Mouse (Mus musculus) midbrain, embryonic 13.5 days (tissue): ENCODE measurements around the gene Apoh. TPM values are rescaled to one million over a fixed set of nuclear protein-coding genes. Genes with fewer than 3 reads are reported as not detected.

Experiments used
- ATAC-seq: fragments of 200-750 bp; cut with Nextera tagmentation; 2 replicates; pipeline ENCODE4 v1.8.0; 2017; ENCODE audit warnings: mild to moderate bottlenecking, moderate TSS enrichment, moderate library complexity
- H3K27ac ChIP-seq: fragments of 300-500 bp; sonication (generic); 2 replicates; pipeline ENCODE4 v1.5.1; 2015; ENCODE audit warnings: inconsistent platforms, mild to moderate bottlenecking, moderate library complexity
- H3K27me3 ChIP-seq: fragments of 300-500 bp; sonication (generic); 2 replicates; pipeline ENCODE4 v1.6.1; 2015; ENCODE audit warnings: mild to moderate bottlenecking, inconsistent platforms
- H3K36me3 ChIP-seq: fragments of 300-500 bp; sonication (generic); 2 replicates; pipeline ENCODE4 v1.6.1; 2015; ENCODE audit warnings: mild to moderate bottlenecking, inconsistent platforms
- H3K4me1 ChIP-seq: fragments of 300-500 bp; sonication (generic); replicated peaks from 2 replicates; pipeline ENCODE4 v1.6.1; 2015; ENCODE audit warnings: inconsistent platforms
- H3K4me2 ChIP-seq: fragments of 300-500 bp; sonication (generic); replicated peaks from 2 replicates; pipeline ENCODE4 v1.6.1; 2015; ENCODE audit warnings: moderate library complexity, mild to moderate bottlenecking, inconsistent platforms
- H3K4me3 ChIP-seq: fragments of 300-500 bp; sonication (generic); replicated peaks from 2 replicates; pipeline ENCODE4 v1.5.1; 2015; ENCODE audit warnings: mild to moderate bottlenecking, inconsistent platforms
- H3K9ac ChIP-seq: fragments of 300-500 bp; sonication (generic); replicated peaks from 2 replicates; pipeline ENCODE4 v1.6.1; 2015; ENCODE audit warnings: mild to moderate bottlenecking, inconsistent platforms
- H3K9me3 ChIP-seq: fragments of 300-500 bp; sonication (generic); 2 replicates; pipeline ENCODE4 v1.6.1; 2016; ENCODE audit warnings: mild to moderate bottlenecking, inconsistent platforms
- whole genome bisulfite sequencing: fragments of 180-500 bp; shearing (Covaris S2); methylation state at CpG from one replicate; pipeline ENCODE4 v1.1.7; 2015; 5-methylcytosine and 5-hydroxymethylcytosine counted together
- polyA plus RNA-seq: library from polyadenylated mRNA; unstranded; fragments of >200 nt; fragmentation: Nextera tagmentation; extraction: Ambion mirVana; gene quantifications from 2 replicates; pipeline ENCODE4 v1.2.1, GENCODE M21; 2015

The Apoh gene
- polyA plus RNA-seq: 0.13 TPM in 1 of 2 replicates, not detected in the other

- ATAC-seq: no peak; the same call in 1 of the 2 replicates
- Histone ChIP-seq H3K4me1 (peaks cover 28% of the 10 kb centered on the region), H3K9ac (peak within 1 kb of the TSS; percentile 86), H3K4me3 (peak within 1 kb of the TSS; percentile 76), H3K27ac (peak within 1 kb of the TSS; percentile 89), H3K27me3 (peaks cover 18% of the 10 kb centered on the region), H3K4me2 (peak within 1 kb of the TSS; percentile 96), H3K36me3 (no peaks in the 10 kb centered on the region), H3K9me3 (no peaks in the 10 kb centered on the region)
- under 1% methylated on average over 75 of the region's 75 CpGs for WGBS
Measured at GRCm38 (mm10) chr11:108342781-108343768, at the start of gene Apoh. Gene Apoh (plus strand): TSS chr11:108343354.

- H3K4me1 ChIP-seq: peaks cover 16% of the 10 kb centered on the region
- no peak for ATAC-seq
- no peaks in the 10 kb centered on the region for H3K36me3 ChIP-seq
- H3K9me3 ChIP-seq: no peaks in the 10 kb centered on the region
- 75% methylated on average over 3 of the region's 3 CpGs for WGBS
- no peak overlapping the region for H3K4me2 ChIP-seq
- H3K4me3 ChIP-seq: no peak overlapping the region
- H3K9ac ChIP-seq: no peak overlapping the region
- H3K27me3 ChIP-seq: no peaks in the 10 kb centered on the region
- no peak overlapping the region for H3K27ac ChIP-seq
Measured at GRCm38 (mm10) chr11:108293843-108294242, 49.3 kb upstream of the Apoh start.

- Histone ChIP-seq H3K4me1 (peaks cover 16% of the 10 kb centered on the region), H3K4me2 (no peak overlapping the region), H3K4me3 (no peak overlapping the region), H3K9me3 (no peaks in the 10 kb centered on the region), H3K27ac (no peak overlapping the region), H3K9ac (no peak overlapping the region), H3K36me3 (no peaks in the 10 kb centered on the region), H3K27me3 (no peaks in the 10 kb centered on the region)
- 91% methylated on average over 12 of the region's 12 CpGs for WGBS
- ATAC-seq: no peak
Measured at GRCm38 (mm10) chr11:108294305-108294813, 48.8 kb upstream of the Apoh start.

- peaks cover 18% of the 10 kb centered on the region for H3K4me1 ChIP-seq
- H3K9ac ChIP-seq: no peak overlapping the region
- H3K9me3 ChIP-seq: no peaks in the 10 kb centered on the region
- no peaks in the 10 kb centered on the region for H3K27me3 ChIP-seq
- no peak overlapping the region for H3K4me2 ChIP-seq
- no peak for ATAC-seq
- H3K36me3 ChIP-seq: no peaks in the 10 kb centered on the region
- no peak overlapping the region for H3K27ac ChIP-seq
- H3K4me3 ChIP-seq: no peak overlapping the region
Measured at GRCm38 (mm10) chr11:108295373-108295772, 47.8 kb upstream of the Apoh start.

GRCm38 (mm10) chr11:108297956-108298355 is 45.2 kb upstream of the Apoh start:
- no peaks in the 10 kb centered on the region for H3K36me3 ChIP-seq
- ATAC-seq: no peak
- H3K4me2 ChIP-seq: no peak overlapping the region
- no peaks in the 10 kb centered on the region for H3K9me3 ChIP-seq
- no peak overlapping the region for H3K9ac ChIP-seq
- WGBS: 18% methylated on average over 8 of the region's 8 CpGs
- H3K27ac ChIP-seq: no peak overlapping the region
- peaks cover 27% of the 10 kb centered on the region for H3K4me1 ChIP-seq
- no peak overlapping the region for H3K4me3 ChIP-seq
- H3K27me3 ChIP-seq: no peaks in the 10 kb centered on the region

GRCm38 (mm10) chr11:108299913-108300312 is 43.2 kb upstream of the Apoh start:
- Histone ChIP-seq H3K9ac (no peak overlapping the region), H3K36me3 (no peaks in the 10 kb centered on the region), H3K4me3 (no peak overlapping the region), H3K4me1 (peaks cover 27% of the 10 kb centered on the region), H3K9me3 (no peaks in the 10 kb centered on the region), H3K27ac (no peak overlapping the region), H3K27me3 (no peaks in the 10 kb centered on the region), H3K4me2 (no peak overlapping the region)
- ATAC-seq: no peak
- 83% methylated on average over 10 of the region's 10 CpGs for WGBS

- Histone ChIP-seq H3K9me3 (no peaks in the 10 kb centered on the region), H3K4me1 (peaks cover 27% of the 10 kb centered on the region), H3K4me2 (no peak overlapping the region), H3K27me3 (no peaks in the 10 kb centered on the region), H3K27ac (no peak overlapping the region), H3K9ac (no peak overlapping the region), H3K4me3 (no peak overlapping the region), H3K36me3 (no peaks in the 10 kb centered on the region)
- 100% methylated on average over 1 of the region's 1 CpGs for WGBS
- ATAC-seq: no peak
Measured at GRCm38 (mm10) chr11:108300443-108300842, 42.7 kb upstream of the Apoh start.

GRCm38 (mm10) chr11:108301036-108301435 is 42.1 kb upstream of the Apoh start:
- no peak for ATAC-seq
- H3K4me2 ChIP-seq: no peak overlapping the region
- H3K27ac ChIP-seq: no peak overlapping the region
- H3K27me3 ChIP-seq: no peaks in the 10 kb centered on the region
- H3K9me3 ChIP-seq: no peaks in the 10 kb centered on the region
- H3K4me1 ChIP-seq: peaks cover 27% of the 10 kb centered on the region
- WGBS: 75% methylated on average over 6 of the region's 6 CpGs
- H3K4me3 ChIP-seq: no peak overlapping the region
- no peak overlapping the region for H3K9ac ChIP-seq
- H3K36me3 ChIP-seq: no peaks in the 10 kb centered on the region

GRCm38 (mm10) chr11:108301796-108302490 is 41.2 kb upstream of the Apoh start:
- Histone ChIP-seq H3K4me1 (peaks cover 27% of the 10 kb centered on the region), H3K9ac (no peak overlapping the region), H3K4me2 (no peak overlapping the region), H3K27ac (no peak overlapping the region), H3K4me3 (no peak overlapping the region), H3K36me3 (no peaks in the 10 kb centered on the region), H3K27me3 (no peaks in the 10 kb centered on the region), H3K9me3 (no peaks in the 10 kb centered on the region)
- no peak for ATAC-seq
- WGBS: 81% methylated on average over 10 of the region's 10 CpGs

GRCm38 (mm10) chr11:108303787-108304186 is 39.4 kb upstream of the Apoh start:
- H3K4me2 ChIP-seq: no peak overlapping the region
- 96% methylated on average over 4 of the region's 4 CpGs for WGBS
- no peaks in the 10 kb centered on the region for H3K9me3 ChIP-seq
- H3K27me3 ChIP-seq: no peaks in the 10 kb centered on the region
- H3K27ac ChIP-seq: no peak overlapping the region
- no peak for ATAC-seq
- no peak overlapping the region for H3K9ac ChIP-seq
- H3K36me3 ChIP-seq: no peaks in the 10 kb centered on the region
- H3K4me1 ChIP-seq: peaks cover 11% of the 10 kb centered on the region
- no peak overlapping the region for H3K4me3 ChIP-seq

- 90% methylated on average over 7 of the region's 7 CpGs for WGBS
Measured at GRCm38 (mm10) chr11:108307258-108307657, 35.9 kb upstream of the Apoh start.

GRCm38 (mm10) chr11:108308253-108308652 is 34.9 kb upstream of the Apoh start:
- no peaks in the 10 kb centered on the region for H3K27me3 ChIP-seq
- no peaks in the 10 kb centered on the region for H3K36me3 ChIP-seq
- H3K4me2 ChIP-seq: no peak overlapping the region
- no peak overlapping the region for H3K9ac ChIP-seq
- ATAC-seq: no peak
- no peak overlapping the region for H3K27ac ChIP-seq
- H3K9me3 ChIP-seq: no peaks in the 10 kb centered on the region
- no peaks in the 10 kb centered on the region for H3K4me1 ChIP-seq
- no peak overlapping the region for H3K4me3 ChIP-seq
- WGBS: 95% methylated on average over 5 of the region's 5 CpGs

More at GRCm38 (mm10) chr11:108307258-108307657, 35.9 kb upstream of the Apoh start:
- H3K4me3 ChIP-seq: no peak overlapping the region
- ATAC-seq: no peak
- no peak overlapping the region for H3K4me2 ChIP-seq
- H3K27ac ChIP-seq: no peak overlapping the region
- no peak overlapping the region for H3K9ac ChIP-seq
- no peaks in the 10 kb centered on the region for H3K9me3 ChIP-seq
- H3K36me3 ChIP-seq: no peaks in the 10 kb centered on the region
- no peaks in the 10 kb centered on the region for H3K4me1 ChIP-seq
- no peaks in the 10 kb centered on the region for H3K27me3 ChIP-seq
